Mouse (Mus musculus) cerebellum, adult (tissue): ENCODE results near the gene Lrrn4.
A peak's percentile ranks its signal among the peaks of the same experiment; 100 is the strongest.

Source experiments
- ATAC-seq: cut with Nextera tagmentation; 2 replicates; pipeline ENCODE4 v1.9.2; 2017; ENCODE audit warnings: mild to moderate bottlenecking, moderate library complexity, mixed read lengths; ENCODE audit not compliant: insufficient number of reproducible peaks, low FRiP score, low TSS enrichment

The Lrrn4 gene

GRCm38 (mm10) chr2:132873657-132874326 lies 6.9 kb downstream of the Lrrn4 start:
- no peak for ATAC-seq

GRCm38 (mm10) chr2:132871663-132872062 lies 9.0 kb downstream of the Lrrn4 start:
- ATAC-seq, result no peak

GRCm38 (mm10) chr2:132870286-132870685 lies 10.4 kb downstream of the Lrrn4 start:
- no peak for ATAC-seq

- ATAC-seq, result no peak
Observed at GRCm38 (mm10) chr2:132869682-132870081, 11.0 kb downstream of the Lrrn4 start.

- ATAC-seq, result no peak
Observed at GRCm38 (mm10) chr2:132867521-132867920, 13.2 kb downstream of the Lrrn4 start.

GRCm38 (mm10) chr2:132863325-132863724 lies 17.4 kb downstream of the Lrrn4 start:
- no peak for ATAC-seq

GRCm38 (mm10) chr2:132861456-132861855 lies 19.2 kb downstream of the Lrrn4 start:
- no peak for ATAC-seq

- no peak for ATAC-seq
Observed at GRCm38 (mm10) chr2:132860435-132860834, 20.3 kb downstream of the Lrrn4 start.

GRCm38 (mm10) chr2:132856333-132856732 lies 24.4 kb downstream of the Lrrn4 start:
- ATAC-seq, result no peak

GRCm38 (mm10) chr2:132853051-132853450 lies 27.6 kb downstream of the Lrrn4 start:
- ATAC-seq, result no peak

- ATAC-seq, result no peak
Observed at GRCm38 (mm10) chr2:132849141-132849540, 31.6 kb downstream of the Lrrn4 start.

GRCm38 (mm10) chr2:132848361-132848760 lies 32.3 kb downstream of the Lrrn4 start:
- no peak for ATAC-seq

GRCm38 (mm10) chr2:132847581-132847980 lies 33.1 kb downstream of the Lrrn4 start:
- ATAC-seq, result no peak

GRCm38 (mm10) chr2:132846407-132847358 lies 34.0 kb downstream of the Lrrn4 start, which contains the start of gene Crls1:
TSS of gene Crls1 (plus strand) at chr2:132846666.
- ATAC-seq, result peak; percentile 93

- no peak for ATAC-seq
Observed at GRCm38 (mm10) chr2:132841071-132841470, 39.6 kb downstream of the Lrrn4 start.
